Mouse (Mus musculus): Measurements from ENCODE around the gene Sptssa.

Gene Sptssa

GRCm38 (mm10) chr12:54655292-54656038, 908 bp downstream of the Sptssa start:
- no peak for DNase-seq (ENCODE audit: low spot score in 2 of 2)

- DNase-seq (ENCODE audit: low spot score in 2 of 2) = no peak
Measured at GRCm38 (mm10) chr12:54654741-54655140, 1.6 kb downstream of the Sptssa start.

GRCm38 (mm10) chr12:54654141-54654540, 2.2 kb downstream of the Sptssa start:
- peak in 1 of 2 experiments; percentile 17 for DNase-seq (ENCODE audit: low spot score in 2 of 2)

GRCm38 (mm10) chr12:54652346-54652745, 4.0 kb downstream of the Sptssa start:
- no peak for DNase-seq (ENCODE audit: low spot score in 2 of 2)

- no peak for DNase-seq (ENCODE audit: low spot score in 2 of 2)
Measured at GRCm38 (mm10) chr12:54651820-54652219, 4.6 kb downstream of the Sptssa start.

- DNase-seq (ENCODE audit: low spot score in 2 of 2) = no peak
Measured at GRCm38 (mm10) chr12:54651158-54651557, 5.2 kb downstream of the Sptssa start.

GRCm38 (mm10) chr12:54644947-54645346, 11.4 kb downstream of the Sptssa start:
- no peak for DNase-seq (ENCODE audit: low spot score in 2 of 2)

GRCm38 (mm10) chr12:54643320-54643892, 13.0 kb downstream of the Sptssa start:
- no peak for DNase-seq (ENCODE audit: low spot score in 2 of 2)

GRCm38 (mm10) chr12:54641374-54641773, 15.0 kb downstream of the Sptssa start:
- DNase-seq (ENCODE audit: low spot score in 2 of 2) = no peak

GRCm38 (mm10) chr12:54640259-54640658, 16.1 kb downstream of the Sptssa start:
- DNase-seq (ENCODE audit: low spot score in 2 of 2) = no peak

GRCm38 (mm10) chr12:54637033-54637432, 19.3 kb downstream of the Sptssa start:
- no peak for DNase-seq (ENCODE audit: low spot score in 2 of 2)

GRCm38 (mm10) chr12:54632141-54632540, 24.2 kb downstream of the Sptssa start:
- no peak for DNase-seq (ENCODE audit: low spot score in 2 of 2)

GRCm38 (mm10) chr12:54621942-54622341, 34.4 kb downstream of the Sptssa start:
- DNase-seq (ENCODE audit: low spot score in 2 of 2) = no peak

- DNase-seq (ENCODE audit: low spot score in 2 of 2) = no peak
Measured at GRCm38 (mm10) chr12:54620042-54620705, 36.2 kb downstream of the Sptssa start.

GRCm38 (mm10) chr12:54608988-54609387, 47.4 kb downstream of the Sptssa start:
- no peak for DNase-seq (ENCODE audit: low spot score in 2 of 2)

- DNase-seq (ENCODE audit: low spot score in 2 of 2) = no peak
Measured at GRCm38 (mm10) chr12:54605203-54605602, 51.2 kb downstream of the Sptssa start.

GRCm38 (mm10) chr12:54603542-54604167, 52.7 kb downstream of the Sptssa start:
- DNase-seq (ENCODE audit: low spot score in 2 of 2) = no peak

GRCm38 (mm10) chr12:54600482-54600881, 55.9 kb downstream of the Sptssa start:
- no peak for DNase-seq (ENCODE audit: low spot score in 2 of 2)

- no peak for DNase-seq (ENCODE audit: low spot score in 2 of 2)
Measured at GRCm38 (mm10) chr12:54598358-54598757, 58.0 kb downstream of the Sptssa start.

GRCm38 (mm10) chr12:54596715-54597114, 59.7 kb downstream of the Sptssa start:
- DNase-seq (ENCODE audit: low spot score in 2 of 2) = no peak

Data from urinary bladder, postnatal 36 days (tissue).